Mouse (Mus musculus): ENCODE data around the gene Cdkl5. TPM values are rescaled to one million over a fixed set of nuclear protein-coding genes. Genes with fewer than 3 reads are reported as not detected.
"Not testable (repeated sequence)": the region's sequence is repeated elsewhere in the genome, so short reads cannot be mapped to it uniquely, and the experiment has no call there.

Cdkl5 gene
- polyA plus RNA-seq, 1 experiment from 2014 or later: 2.3 TPM

GRCm38 (mm10) chrX:160773033-160773432, 221.5 kb downstream of the Cdkl5 start:
- H3K4me1 ChIP-seq: 0 out of 2 replicates have a peak, but pooled peaks cover 3% of the 10 kb centered on the region
- H3K4me3 ChIP-seq: no peak overlapping the region
- H3K4me2 ChIP-seq (replicated peaks): no peak overlapping the region
- H3K27me3 ChIP-seq: peaks cover 36% of the 10 kb centered on the region; the same call in 1 of the 2 replicates
- 6% methylated on average over 1 of the region's 1 CpGs for WGBS
- H3K9me3 ChIP-seq: no peaks in the 10 kb centered on the region
- H3K27ac ChIP-seq: no peak overlapping the region
- ATAC-seq (ENCODE audit: low FRiP score, low read depth): no peak
- no peak overlapping the region for H3K9ac ChIP-seq
- H3K36me3 ChIP-seq: no peaks in the 10 kb centered on the region

GRCm38 (mm10) chrX:160769622-160770021, 224.9 kb downstream of the Cdkl5 start:
- not testable (repeated sequence) for H3K4me1 ChIP-seq
- 84% methylated on average over 5 of the region's 5 CpGs for WGBS

GRCm38 (mm10) chrX:160767713-160768112, 226.8 kb downstream of the Cdkl5 start, which contains the start of gene Rs1:
Gene Rs1 (plus strand): TSS chrX:160768013.
- 93% methylated on average over 2 of the region's 2 CpGs for WGBS
- Histone ChIP-seq H3K4me1 (no peaks in the 10 kb centered on the region), H3K4me3 (no peak within 1 kb of the TSS), H3K4me2 (replicated peaks) (peak within 1 kb of the TSS; percentile 55), H3K9me3 (no peaks in the 10 kb centered on the region), H3K9ac (no peak within 1 kb of the TSS), H3K27ac (no peak within 1 kb of the TSS), H3K27me3 (peaks cover 32% of the 10 kb centered on the region; the same call in 1 of the 2 replicates), H3K36me3 (no peaks in the 10 kb centered on the region)
- no peak for ATAC-seq (ENCODE audit: low FRiP score, low read depth)

More at GRCm38 (mm10) chrX:160769622-160770021, 224.9 kb downstream of the Cdkl5 start:
- not testable (repeated sequence) for H3K27ac ChIP-seq; ATAC-seq (ENCODE audit: low FRiP score, low read depth); H3K9ac ChIP-seq; H3K36me3 ChIP-seq; H3K9me3 ChIP-seq; H3K4me2 ChIP-seq (replicated peaks); H3K4me3 ChIP-seq
- H3K27me3 ChIP-seq: peaks cover 33% of the 10 kb centered on the region; the same call in 1 of the 2 replicates

- Histone ChIP-seq H3K9me3 (no peaks in the 10 kb centered on the region), H3K9ac (peak overlapping the region; percentile 48; the same call in 1 of the 2 replicates), H3K27ac (0 out of 2 replicates have a peak overlapping the region, but pooled peaks have one; percentile 22), H3K4me2 (replicated peaks) (peak overlapping the region; percentile 55), H3K4me3 (peak overlapping the region; percentile 49), H3K27me3 (peaks cover 29% of the 10 kb centered on the region; the same call in 1 of the 2 replicates), H3K36me3 (no peaks in the 10 kb centered on the region), H3K4me1 (no peaks in the 10 kb centered on the region)
- ATAC-seq (ENCODE audit: low FRiP score, low read depth): peak; percentile 89
- whole genome bisulfite sequencing: 28% methylated on average over 15 of the region's 15 CpGs
Measured at GRCm38 (mm10) chrX:160766233-160766616, 228.3 kb downstream of the Cdkl5 start.

DNA sequence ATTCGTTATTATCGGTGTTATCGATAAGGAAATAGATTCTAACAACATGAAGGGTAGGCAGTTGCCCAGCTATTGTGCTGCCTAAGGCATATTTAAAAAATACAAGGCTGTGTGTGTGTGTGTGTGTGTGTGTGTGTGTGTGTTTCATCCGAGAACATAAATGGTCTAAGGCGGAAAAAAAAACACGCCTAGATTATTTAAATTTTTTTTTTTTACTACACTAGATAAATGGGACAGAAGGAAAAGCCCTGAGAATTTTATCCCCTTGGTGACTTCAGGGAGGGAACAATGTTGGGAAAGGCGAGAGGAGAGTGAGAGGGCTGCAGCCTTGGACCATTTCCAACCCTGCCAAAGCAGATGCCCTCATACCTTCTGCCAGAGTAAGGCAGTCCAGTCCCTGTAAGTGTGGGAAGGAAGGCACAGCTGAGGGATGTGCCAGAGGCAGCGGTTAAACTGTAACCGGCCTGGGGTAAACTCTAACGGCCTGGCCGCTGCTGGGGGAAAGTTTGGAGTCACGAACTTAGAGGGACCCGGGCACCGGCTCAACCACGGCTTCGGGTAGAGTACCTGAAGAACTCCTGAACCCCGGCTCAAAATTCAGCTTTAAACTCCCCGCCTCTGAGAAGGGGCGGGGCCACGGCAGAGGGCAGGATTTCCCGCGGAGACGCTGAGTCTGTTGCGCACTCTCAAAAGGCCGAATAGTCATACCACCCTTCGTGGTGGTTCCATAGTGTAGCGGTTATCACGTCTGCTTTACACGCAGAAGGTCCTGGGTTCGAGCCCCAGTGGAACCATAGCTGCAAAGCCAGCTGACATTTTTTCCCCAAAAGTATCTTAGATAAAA, 228.9 kb downstream of the Cdkl5 start:
- peak overlapping the region; percentile 55 for H3K4me2 ChIP-seq (replicated peaks)
- WGBS: 25% methylated on average over 30 of the region's 30 CpGs
- peak overlapping the region; percentile 49 for H3K4me3 ChIP-seq
- H3K4me1 ChIP-seq: no peaks in the 10 kb centered on the region
- H3K27me3 ChIP-seq: peaks cover 23% of the 10 kb centered on the region; the same call in 1 of the 2 replicates
- H3K9ac ChIP-seq: peak overlapping the region; percentile 35; the same call in 1 of the 2 replicates
- peak; percentile 96 for ATAC-seq (ENCODE audit: low FRiP score, low read depth)
- no peaks in the 10 kb centered on the region for H3K9me3 ChIP-seq
- H3K27ac ChIP-seq: 0 out of 2 replicates have a peak overlapping the region, but pooled peaks have one; percentile 22
- no peaks in the 10 kb centered on the region for H3K36me3 ChIP-seq

- Histone ChIP-seq H3K4me3 (no peak overlapping the region), H3K9me3 (no peaks in the 10 kb centered on the region), H3K9ac (no peak overlapping the region), H3K4me2 (replicated peaks) (no peak overlapping the region), H3K36me3 (no peaks in the 10 kb centered on the region), H3K4me1 (no peaks in the 10 kb centered on the region), H3K27ac (no peak overlapping the region), H3K27me3 (peaks cover 9% of the 10 kb centered on the region; the same call in 1 of the 2 replicates)
- no peak for ATAC-seq (ENCODE audit: low FRiP score, low read depth)
- WGBS: 87% methylated on average over 8 of the region's 8 CpGs
Measured at GRCm38 (mm10) chrX:160750808-160751207, 243.7 kb downstream of the Cdkl5 start.

DNA sequence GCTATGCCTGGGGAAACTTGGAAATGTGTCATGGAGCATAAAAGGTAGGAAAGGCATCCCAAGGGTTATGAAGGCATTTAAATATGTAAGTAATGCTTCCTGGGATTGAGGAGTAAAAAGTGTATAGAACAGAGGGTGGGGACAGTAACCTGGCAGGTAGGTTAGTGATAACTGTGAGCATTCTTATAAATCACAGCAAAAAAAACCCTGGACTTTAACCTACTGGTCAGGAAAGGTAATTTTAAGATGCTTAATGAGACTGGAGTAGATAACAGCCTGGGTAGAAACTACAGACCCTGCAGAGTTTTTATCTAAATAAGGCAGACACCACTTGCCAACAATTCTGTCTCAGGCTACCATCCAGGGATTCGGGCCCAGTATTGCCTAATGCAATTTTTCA, 245.9 kb downstream of the Cdkl5 start:
- Histone ChIP-seq H3K4me1 (no peaks in the 10 kb centered on the region), H3K9me3 (no peaks in the 10 kb centered on the region), H3K27ac (no peak overlapping the region), H3K4me3 (no peak overlapping the region), H3K9ac (no peak overlapping the region), H3K36me3 (no peaks in the 10 kb centered on the region), H3K27me3 (no peaks in the 10 kb centered on the region; the same call in 1 of the 2 replicates), H3K4me2 (replicated peaks) (no peak overlapping the region)
- no peak for ATAC-seq (ENCODE audit: low FRiP score, low read depth)
- WGBS: 91% methylated on average over 1 of the region's 1 CpGs

- no peaks in the 10 kb centered on the region for H3K4me1 ChIP-seq
- H3K27me3 ChIP-seq: no peaks in the 10 kb centered on the region; the same call in 1 of the 2 replicates
- no peaks in the 10 kb centered on the region for H3K36me3 ChIP-seq
- no peak overlapping the region for H3K27ac ChIP-seq
- H3K4me3 ChIP-seq: no peak overlapping the region
- 96% methylated on average over 1 of the region's 1 CpGs for WGBS
- ATAC-seq (ENCODE audit: low FRiP score, low read depth): no peak
- H3K9ac ChIP-seq: no peak overlapping the region
- H3K9me3 ChIP-seq: no peaks in the 10 kb centered on the region
- no peak overlapping the region for H3K4me2 ChIP-seq (replicated peaks)
Measured at GRCm38 (mm10) chrX:160745399-160745798, 249.1 kb downstream of the Cdkl5 start.

- ATAC-seq (ENCODE audit: low FRiP score, low read depth): no peak
- Histone ChIP-seq H3K27me3 (peaks cover 29% of the 10 kb centered on the region; the same call in 1 of the 2 replicates), H3K9me3 (no peaks in the 10 kb centered on the region), H3K4me2 (replicated peaks) (no peak within 1 kb of the TSS), H3K9ac (no peak within 1 kb of the TSS), H3K4me3 (no peak within 1 kb of the TSS), H3K27ac (no peak within 1 kb of the TSS), H3K4me1 (no peaks in the 10 kb centered on the region), H3K36me3 (no peaks in the 10 kb centered on the region)
- WGBS: 80% methylated on average over 5 of the region's 5 CpGs
Measured at GRCm38 (mm10) chrX:160735650-160736049, 258.9 kb downstream of the Cdkl5 start, which contains the start of gene Ppef1. Gene Ppef1 (minus strand): TSS chrX:160735765.

Other genes with a start within 250 kb of the Cdkl5 start
- 0.06 TPM in 1 of 2 replicates, not detected in the other for gene Rs1, start 226.7 kb downstream of the Cdkl5 start, polyA plus RNA-seq (2015; fragmentation: Nextera tagmentation; extraction: Ambion mirVana)
- gene Gja6, start 87.7 kb downstream of the Cdkl5 start, polyA plus RNA-seq (2015; fragmentation: Nextera tagmentation; extraction: Ambion mirVana): 0.11 and 0.36 TPM in 2 replicates
- gene Scml2, start 122.5 kb upstream of the Cdkl5 start, polyA plus RNA-seq (2015; fragmentation: Nextera tagmentation; extraction: Ambion mirVana): 4.7 and 4.8 TPM in 2 replicates